Mouse (Mus musculus) heart, adult 2 months (tissue): ENCODE data around the gene Irgm2. TPM values are rescaled to one million over a fixed set of nuclear protein-coding genes. Genes with fewer than 3 reads are reported as not detected.
"Not testable (repeated sequence)": the region's sequence is repeated elsewhere in the genome, so short reads cannot be mapped to it uniquely, and the experiment has no call there.

ENCODE experiments used
- DNase-seq, 2 experiments: peaks; one replicate each; pipeline ENCODE4 v3.0.0; 2021
- H3K27ac ChIP-seq: fragments of 200-600 bp; 2 replicates; pipeline ENCODE4 v1.8.1; 2022
- H3K27me3 ChIP-seq: fragments of 200-500 bp; 2 replicates; pipeline ENCODE4 v1.6.1; 2012; ENCODE audit warnings: mild to moderate bottlenecking, low read length, inconsistent platforms, mixed read lengths; ENCODE audit not compliant: control insufficient read depth, insufficient read depth
- H3K36me3 ChIP-seq: fragments of 200-500 bp; 2 replicates; pipeline ENCODE4 v1.6.1; 2012; ENCODE audit warnings: low read length, inconsistent platforms; ENCODE audit not compliant: control insufficient read depth, insufficient read depth
- H3K4me1 ChIP-seq: fragments of 200-500 bp; 2 replicates; pipeline ENCODE4 v1.6.1; 2011; ENCODE audit warnings: low read length; ENCODE audit not compliant: control insufficient read depth, insufficient read depth
- H3K4me3 ChIP-seq: fragments of 200-600 bp; 2 replicates; pipeline ENCODE4 v1.8.1; 2022
- H3K79me2 ChIP-seq: fragments of 200-500 bp; replicated peaks from 2 replicates; pipeline ENCODE4 v1.6.1; 2012; ENCODE audit warnings: mild to moderate bottlenecking, inconsistent platforms, low read length, moderate library complexity, mixed read lengths; ENCODE audit not compliant: control insufficient read depth, insufficient read depth
- H3K9ac ChIP-seq: fragments of 200-500 bp; 2 replicates; pipeline ENCODE4 v1.6.1; 2012; ENCODE audit warnings: low read depth, mild to moderate bottlenecking, control low read depth, inconsistent platforms, low read length, mixed read lengths
- CTCF ChIP-seq: fragments of 200-600 bp; IDR thresholded peaks from 2 replicates; pipeline ENCODE4 v1.8.1; 2022; ENCODE audit warnings: antibody characterized with exemption, mild to moderate bottlenecking, moderate library complexity
- EP300 ChIP-seq: fragments of 200-500 bp; IDR thresholded peaks from 2 replicates; pipeline ENCODE4 v1.6.1; 2011; ENCODE audit warnings: low read depth, low read length, control low read depth; ENCODE audit not compliant: insufficient read depth
- POLR2A ChIP-seq: fragments of 200-500 bp; IDR thresholded peaks from 2 replicates; pipeline ENCODE4 v1.6.1; 2011; ENCODE audit warnings: mild to moderate bottlenecking, low read depth, low read length, control low read depth; ENCODE audit not compliant: insufficient read depth
- WGBS: fragments of 180-500 bp; shearing (Covaris S2); methylation state at CpG from one replicate; pipeline ENCODE4 v1.1.7; 2018; 5-methylcytosine and 5-hydroxymethylcytosine counted together
- intact Hi-C: fragments of 180-260 bp; cut with DNase I; formaldehyde crosslinking; loops from one replicate; pipeline ENCODE4 v1.15.1; 2025
- polyA plus RNA-seq: library from polyadenylated mRNA; depleted of rRNA; stranded (reverse); fragments of >200 nt; gene quantifications from 2 replicates; pipeline ENCODE4 v1.2.3, GENCODE M21; 2012
- total RNA-seq, 2 experiments: library from RNA; stranded (reverse); gene quantifications; 2 replicates each; pipeline ENCODE4 v1.2.3; 2021

Gene Irgm2
- total and polyA plus RNA-seq, 3 experiments, result 10.6 to 16.4 (median 11.9) TPM

DNA sequence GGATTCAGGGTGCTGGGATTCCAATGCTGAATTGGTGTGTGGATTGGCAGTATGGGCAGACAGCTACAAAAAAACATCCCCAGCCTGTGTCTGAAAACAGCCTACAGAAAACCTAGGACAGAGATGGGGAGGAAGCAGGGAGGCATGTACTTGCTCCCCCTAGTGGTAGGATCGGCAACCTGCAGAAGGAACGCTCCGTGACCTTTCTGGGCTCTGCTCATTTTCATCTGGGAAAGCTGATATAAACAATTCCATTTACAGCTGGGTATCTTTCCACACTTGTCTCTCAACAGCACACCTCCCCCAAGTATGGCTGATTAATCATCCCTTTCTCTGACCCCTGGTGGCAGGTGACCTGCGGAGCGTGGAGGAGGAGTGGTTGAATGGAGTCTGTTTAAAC is 26.2 kb downstream of the Irgm2 start:
- Histone ChIP-seq H3K27me3 (no peaks in the 10 kb centered on the region), H3K4me3 (no peak overlapping the region), H3K9ac (no peak overlapping the region), H3K79me2 (no peaks in the 10 kb centered on the region), H3K27ac (no peak overlapping the region), H3K36me3 (peaks cover 3% of the 10 kb centered on the region), H3K4me1 (peaks cover 8% of the 10 kb centered on the region)
- intact Hi-C loops, result loop anchor here (1.0 to 2.0 kb wide), 2 partner anchors 25 to 46 kb away; no protein-coding TSS in a partner anchor
- peak; percentile 99; the same call in 1 of the 2 replicates for TF ChIP-seq CTCF
- peak; percentile 72 for TF ChIP-seq EP300
- TF ChIP-seq POLR2A, result no peak
- peak; percentile 74 to 83 for DNase-seq
- WGBS, result 7% methylated on average over 5 of the region's 5 CpGs

DNA sequence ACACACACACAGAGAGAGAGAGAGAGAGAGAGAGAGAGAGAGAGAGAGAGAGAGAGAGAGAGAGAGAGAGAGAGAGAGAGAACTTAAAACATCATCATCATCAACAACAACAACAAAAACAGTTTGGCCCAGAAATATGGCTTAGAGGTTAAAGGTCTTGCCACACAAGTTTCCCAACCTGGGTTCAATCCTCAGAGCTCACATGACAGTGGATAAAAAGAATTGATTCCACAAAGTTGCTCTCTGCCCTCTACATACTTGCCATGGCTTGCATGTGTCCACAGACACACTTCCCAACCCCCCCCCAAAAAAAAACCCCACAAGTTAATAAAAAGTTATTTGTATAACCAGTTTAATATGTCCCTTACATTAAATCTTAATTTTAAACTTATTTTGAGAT is 27.0 kb downstream of the Irgm2 start:
- Histone ChIP-seq H3K79me2 (no peaks in the 10 kb centered on the region), H3K27me3 (no peaks in the 10 kb centered on the region), H3K36me3 (peaks cover 3% of the 10 kb centered on the region), H3K4me3 (no peak overlapping the region), H3K9ac (no peak overlapping the region), H3K4me1 (peaks cover 8% of the 10 kb centered on the region), H3K27ac (no peak overlapping the region)
- TF ChIP-seq POLR2A (no peak), EP300 (no peak)
- intact Hi-C loops, result no loop called here
- no peak for DNase-seq

DNA sequence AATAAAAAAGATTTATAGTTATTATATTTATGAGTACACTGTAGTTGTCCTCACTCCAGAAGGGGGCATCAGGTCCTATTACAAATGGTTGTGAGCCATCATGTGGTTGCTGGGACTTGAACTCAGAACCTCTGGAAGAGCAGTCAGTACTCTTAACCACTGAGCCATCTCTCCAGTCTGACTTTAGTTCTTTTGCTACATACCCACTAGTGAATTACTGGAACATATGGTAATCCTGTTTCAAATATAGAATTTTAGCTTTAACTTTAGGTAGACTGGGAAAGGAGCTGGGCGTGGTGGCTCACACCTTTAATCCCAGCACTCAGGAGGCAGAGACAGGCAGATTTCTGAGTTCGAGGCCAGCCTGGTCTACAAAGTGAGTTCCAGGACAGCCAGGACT is 28.6 kb downstream of the Irgm2 start:
- H3K27me3 ChIP-seq, H3K27ac ChIP-seq, intact Hi-C loops, H3K4me3 ChIP-seq, H3K4me1 ChIP-seq, H3K36me3 ChIP-seq, H3K9ac ChIP-seq, H3K79me2 ChIP-seq, DNase-seq: not testable (repeated sequence)
- 86% methylated on average over 2 of the region's 2 CpGs for WGBS

DNA sequence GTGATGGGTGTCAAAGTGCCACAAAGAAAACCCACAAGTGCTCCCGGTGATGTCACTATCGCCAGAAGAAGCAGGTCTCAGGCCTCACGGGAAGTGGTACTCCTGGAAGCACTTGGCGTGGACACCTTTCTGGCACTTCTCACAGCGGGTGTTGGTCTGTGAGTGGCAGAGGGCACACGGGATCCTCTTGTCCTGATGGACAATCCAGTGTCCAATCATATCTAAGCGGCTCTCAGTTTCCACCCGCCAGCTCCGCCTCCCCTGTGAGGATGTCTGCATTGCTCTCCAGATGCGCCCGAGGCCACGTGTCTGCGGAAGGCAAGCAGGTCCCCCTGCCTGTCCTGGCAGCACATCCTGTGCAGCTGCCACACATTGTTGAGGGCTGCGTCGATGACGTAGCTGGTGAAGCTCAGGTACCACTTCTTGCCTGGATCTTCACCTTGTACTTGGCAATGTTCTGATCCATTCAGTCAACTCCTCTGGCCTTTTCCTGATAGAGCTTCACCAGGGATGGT is 31.0 kb downstream of the Irgm2 start:
- H3K27ac ChIP-seq, result no peak overlapping the region
- no peak for DNase-seq
- intact Hi-C loops, result no loop called here
- no peaks in the 10 kb centered on the region for H3K79me2 ChIP-seq
- H3K36me3 ChIP-seq, result no peaks in the 10 kb centered on the region
- H3K9ac ChIP-seq, result no peak overlapping the region
- 50% methylated on average over 16 of the region's 16 CpGs for WGBS
- peaks cover 2% of the 10 kb centered on the region for H3K4me1 ChIP-seq
- no peak overlapping the region for H3K4me3 ChIP-seq
- TF ChIP-seq EP300, result no peak
- no peaks in the 10 kb centered on the region for H3K27me3 ChIP-seq

DNA sequence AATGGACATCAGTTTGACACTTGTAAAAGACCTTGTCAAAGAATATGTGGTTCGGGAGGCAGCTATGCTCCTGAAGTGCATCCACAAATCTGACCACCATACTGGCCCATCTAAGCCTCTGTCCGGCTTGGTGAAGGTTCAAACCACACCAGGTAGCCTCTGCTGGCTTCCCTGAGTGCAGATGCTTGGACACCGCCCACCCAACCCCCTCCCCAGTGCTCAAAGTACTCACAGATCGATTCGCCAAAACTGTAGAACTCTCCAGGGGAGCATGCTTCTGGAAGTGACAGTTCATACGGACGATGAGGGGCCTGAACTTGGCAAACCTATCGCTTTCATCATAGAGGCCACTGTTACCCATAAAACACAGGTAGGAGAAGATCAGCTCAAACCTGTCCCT is 31.7 kb downstream of the Irgm2 start:
- intact Hi-C loops, result no loop called here
- Histone ChIP-seq H3K9ac (no peak overlapping the region), H3K27ac (no peak overlapping the region), H3K79me2 (no peaks in the 10 kb centered on the region), H3K4me1 (no peaks in the 10 kb centered on the region), H3K27me3 (no peaks in the 10 kb centered on the region), H3K4me3 (no peak overlapping the region), H3K36me3 (no peaks in the 10 kb centered on the region)
- 83% methylated on average over 8 of the region's 8 CpGs for WGBS
- no peak for TF ChIP-seq EP300
- DNase-seq, result no peak

DNA sequence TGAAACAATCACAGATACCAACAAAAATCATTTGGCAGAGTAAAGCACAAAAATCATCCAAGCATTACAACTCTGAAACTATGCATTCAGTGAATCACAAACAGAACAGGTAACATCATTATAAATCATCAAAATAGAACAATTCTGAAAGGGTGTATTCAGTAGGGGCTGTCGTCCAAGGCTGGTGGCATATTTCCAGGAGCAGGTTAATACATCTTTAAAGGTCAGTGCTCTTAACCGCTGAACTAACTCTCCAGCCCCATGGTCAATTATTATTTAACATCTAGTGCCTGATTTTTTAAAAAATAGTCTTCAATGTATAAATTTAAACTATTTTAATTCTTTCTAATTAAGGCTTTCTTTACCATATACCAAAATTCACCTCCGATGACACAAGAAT is 35.1 kb downstream of the Irgm2 start:
- intact Hi-C loops, DNase-seq, H3K36me3 ChIP-seq, H3K79me2 ChIP-seq, H3K27me3 ChIP-seq, H3K4me1 ChIP-seq, H3K27ac ChIP-seq, H3K9ac ChIP-seq, H3K4me3 ChIP-seq: not testable (repeated sequence)
- WGBS, result 65% methylated on average over 3 of the region's 3 CpGs

DNA sequence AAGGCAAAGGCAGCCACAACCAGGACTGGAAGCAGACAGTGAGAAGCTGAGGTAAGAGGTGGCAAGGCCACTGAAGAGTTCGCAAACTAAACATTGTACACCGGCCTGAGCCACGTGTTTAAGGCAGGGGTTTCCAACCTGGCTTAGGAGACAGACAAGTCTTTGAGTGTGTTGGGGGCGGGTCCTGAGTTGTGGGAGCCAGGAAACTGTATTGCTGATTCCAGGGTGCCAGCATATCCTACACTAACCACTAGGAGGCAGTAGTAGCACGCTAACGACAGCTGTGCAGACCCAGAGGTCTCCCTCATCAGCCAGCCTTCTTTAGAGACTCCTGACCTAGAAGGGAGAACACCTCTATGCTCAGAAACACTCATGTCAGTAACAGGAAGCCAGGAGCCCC is 35.7 kb downstream of the Irgm2 start:
- H3K79me2 ChIP-seq, result no peaks in the 10 kb centered on the region
- no peaks in the 10 kb centered on the region for H3K4me1 ChIP-seq
- H3K9ac ChIP-seq, result no peak overlapping the region
- 23% methylated on average over 6 of the region's 6 CpGs for WGBS
- no peak overlapping the region for H3K4me3 ChIP-seq
- H3K36me3 ChIP-seq, result no peaks in the 10 kb centered on the region
- DNase-seq, result peak in 1 of 2 experiments; percentile 18
- no peak overlapping the region for H3K27ac ChIP-seq
- H3K27me3 ChIP-seq, result no peaks in the 10 kb centered on the region
- intact Hi-C loops, result loop anchor here (5.0 kb wide), 1 partner anchor 352 kb away; no protein-coding TSS in a partner anchor
- TF ChIP-seq POLR2A (no peak), EP300 (0 out of 2 replicates have a peak, but pooled peaks have one; percentile 13), CTCF (peak; percentile 83)
